Mouse (Mus musculus): ENCODE measurements around the gene Il22ra2. TPM values are rescaled to one million over a fixed set of nuclear protein-coding genes. Genes with fewer than 3 reads are reported as not detected.

The Il22ra2 gene
- polyA plus RNA-seq (2014; fragmentation: Nextera tagmentation; extraction: Ambion mirVana) = not detected in 2 replicates

DNA sequence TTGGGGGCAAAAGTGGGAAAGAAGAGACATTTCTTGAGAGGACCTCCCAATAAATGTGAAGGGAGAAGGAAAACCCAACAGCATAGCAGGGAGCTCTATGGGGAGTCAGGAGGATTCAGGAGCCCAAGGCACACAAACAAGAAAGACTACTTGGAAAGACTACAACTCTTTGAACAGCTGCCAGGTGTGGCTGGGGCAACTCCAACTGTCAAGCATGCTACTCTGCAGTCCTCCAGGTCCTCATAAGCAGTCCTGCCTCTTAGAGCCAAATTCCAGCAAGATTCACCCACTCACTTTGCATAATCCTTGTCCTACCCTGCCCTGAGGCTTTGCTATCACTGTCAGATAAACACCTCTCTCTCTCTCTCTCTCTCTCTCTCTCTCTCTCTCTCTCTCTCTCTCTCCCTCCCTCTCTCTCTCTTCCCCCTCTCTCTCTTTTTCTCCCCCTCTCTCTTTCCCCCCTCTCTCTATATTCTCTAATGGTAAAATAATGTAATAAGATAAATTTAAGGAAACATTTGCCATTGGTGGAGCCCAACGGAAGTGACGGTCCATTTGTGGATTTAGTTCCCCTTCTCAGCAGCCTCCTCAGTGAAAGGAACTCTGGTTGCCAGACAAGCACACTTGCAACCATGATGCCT, at the start of gene Il22ra2:
Gene Il22ra2, plus strand, starts transcription at position 591 of the 641 bp plus-strand sequence.
- no peaks in the 10 kb centered on the region for H3K9me3 ChIP-seq (ENCODE audit: control insufficient read depth, low read length)
- no peak within 1 kb of the TSS for H3K4me2 ChIP-seq (ENCODE audit: low read length)
- no peak within 1 kb of the TSS for H3K4me3 ChIP-seq (replicated peaks; ENCODE audit: low read depth, low read length)
- no peak within 1 kb of the TSS for H3K27ac ChIP-seq (replicated peaks; ENCODE audit: low read depth, low read length)
- ATAC-seq (ENCODE audit: low FRiP score, low TSS enrichment) (no peak), DNase-seq (no peak)
- no peaks in the 10 kb centered on the region for H3K4me1 ChIP-seq (ENCODE audit: control insufficient read depth, insufficient read depth, low read length)
- WGBS = 94% methylated on average over 2 of the region's 2 CpGs
- H3K36me3 ChIP-seq (ENCODE audit: control insufficient read depth, insufficient read depth, low read length) = no peaks in the 10 kb centered on the region
- H3K9ac ChIP-seq (replicated peaks; ENCODE audit: low read length) = no peak within 1 kb of the TSS
- H3K27me3 ChIP-seq (ENCODE audit: control insufficient read depth, insufficient read depth, low read length) = no peaks in the 10 kb centered on the region

DNA sequence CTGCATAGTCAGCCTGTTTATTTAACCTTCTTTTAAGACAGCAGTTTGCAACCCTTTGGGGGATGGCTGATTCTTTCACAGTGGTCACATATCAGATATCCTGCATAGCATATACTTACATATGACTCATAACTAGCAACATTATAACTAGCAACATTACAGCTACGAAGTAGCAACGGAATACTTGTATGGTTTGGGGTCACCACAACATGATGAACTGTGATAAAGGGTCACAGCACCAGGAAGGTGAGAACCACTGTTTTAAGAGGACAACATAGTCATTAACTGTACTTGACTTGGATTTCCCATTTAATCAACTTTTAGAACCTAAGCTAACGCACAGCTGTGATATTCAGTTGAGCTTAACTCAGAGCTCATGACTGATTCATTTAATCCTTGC, 44.2 kb upstream of the Il22ra2 start:
- no peak overlapping the region for H3K27ac ChIP-seq (replicated peaks; ENCODE audit: low read depth, low read length)
- no peak overlapping the region for H3K4me3 ChIP-seq (replicated peaks; ENCODE audit: low read depth, low read length)
- DNase-seq = no peak
- no peak overlapping the region for H3K4me2 ChIP-seq (ENCODE audit: low read length)
- no peaks in the 10 kb centered on the region for H3K27me3 ChIP-seq (ENCODE audit: control insufficient read depth, insufficient read depth, low read length)
- no peak for ATAC-seq (ENCODE audit: low FRiP score, low TSS enrichment)
- 91% methylated on average over 3 of the region's 3 CpGs for WGBS
- no peaks in the 10 kb centered on the region for H3K9me3 ChIP-seq (ENCODE audit: control insufficient read depth, low read length)
- no peaks in the 10 kb centered on the region for H3K36me3 ChIP-seq (ENCODE audit: control insufficient read depth, insufficient read depth, low read length)
- no peak overlapping the region for H3K9ac ChIP-seq (replicated peaks; ENCODE audit: low read length)
- H3K4me1 ChIP-seq (ENCODE audit: control insufficient read depth, insufficient read depth, low read length) = no peaks in the 10 kb centered on the region

DNA sequence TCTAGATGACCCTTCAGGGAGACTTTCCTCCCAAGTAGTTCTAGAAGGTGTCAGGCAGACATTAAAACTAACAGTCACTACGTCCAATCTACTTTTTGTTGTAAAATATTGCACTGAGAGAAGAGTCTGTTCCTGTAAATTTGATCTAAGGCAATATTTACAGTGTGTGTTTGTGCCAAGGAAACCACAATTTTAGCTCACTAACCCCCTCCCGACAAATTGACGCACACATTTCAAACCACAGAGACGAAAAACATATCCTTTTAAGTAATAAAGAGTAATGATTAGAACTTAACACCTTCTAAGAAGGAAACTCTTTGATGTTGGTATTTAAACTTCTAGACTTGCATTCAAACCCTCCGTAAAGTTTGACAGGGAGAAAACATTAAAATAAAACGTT, 43.8 kb upstream of the Il22ra2 start:
- DNase-seq (no peak), ATAC-seq (ENCODE audit: low FRiP score, low TSS enrichment) (no peak)
- H3K9me3 ChIP-seq (ENCODE audit: control insufficient read depth, low read length) = no peaks in the 10 kb centered on the region
- 87% methylated on average over 6 of the region's 6 CpGs for WGBS
- no peaks in the 10 kb centered on the region for H3K4me1 ChIP-seq (ENCODE audit: control insufficient read depth, insufficient read depth, low read length)
- no peak overlapping the region for H3K9ac ChIP-seq (replicated peaks; ENCODE audit: low read length)
- H3K27me3 ChIP-seq (ENCODE audit: control insufficient read depth, insufficient read depth, low read length) = no peaks in the 10 kb centered on the region
- no peak overlapping the region for H3K27ac ChIP-seq (replicated peaks; ENCODE audit: low read depth, low read length)
- H3K4me2 ChIP-seq (ENCODE audit: low read length) = no peak overlapping the region
- H3K4me3 ChIP-seq (replicated peaks; ENCODE audit: low read depth, low read length) = no peak overlapping the region
- H3K36me3 ChIP-seq (ENCODE audit: control insufficient read depth, insufficient read depth, low read length) = no peaks in the 10 kb centered on the region

DNA sequence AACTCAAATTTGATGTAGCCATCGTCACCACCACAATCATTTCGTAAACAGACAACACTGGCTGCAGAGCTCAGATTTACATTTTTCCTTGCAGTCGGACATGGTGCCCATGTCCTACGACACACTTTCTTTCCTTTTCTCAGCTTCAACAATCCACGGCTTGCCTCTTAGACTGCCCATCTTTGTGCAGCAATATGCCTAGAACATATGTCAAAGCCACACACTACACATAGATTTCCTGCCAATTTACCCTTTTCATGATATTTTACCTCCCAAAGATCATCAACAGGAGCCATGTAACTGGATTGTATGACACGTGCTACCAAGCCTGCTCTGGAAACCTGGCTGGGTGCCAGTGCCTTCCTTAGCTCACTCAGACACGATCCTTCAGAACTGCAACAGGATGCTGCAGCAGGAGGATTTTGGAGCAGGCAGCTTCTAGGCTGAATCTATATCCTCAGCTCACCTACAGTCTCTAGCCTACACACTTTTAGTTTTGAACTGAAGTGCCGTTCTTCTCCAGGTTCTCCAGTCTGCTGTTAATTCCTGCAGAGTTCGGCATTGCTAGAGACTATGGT, 43.3 kb upstream of the Il22ra2 start:
- DNase-seq (peak; percentile 61), ATAC-seq (ENCODE audit: low FRiP score, low TSS enrichment) (no peak)
- no peaks in the 10 kb centered on the region for H3K27me3 ChIP-seq (ENCODE audit: control insufficient read depth, insufficient read depth, low read length)
- H3K27ac ChIP-seq (replicated peaks; ENCODE audit: low read depth, low read length) = no peak overlapping the region
- H3K9ac ChIP-seq (replicated peaks; ENCODE audit: low read length) = no peak overlapping the region
- H3K4me2 ChIP-seq (ENCODE audit: low read length) = no peak overlapping the region
- H3K4me1 ChIP-seq (ENCODE audit: control insufficient read depth, insufficient read depth, low read length) = no peaks in the 10 kb centered on the region
- no peaks in the 10 kb centered on the region for H3K36me3 ChIP-seq (ENCODE audit: control insufficient read depth, insufficient read depth, low read length)
- 77% methylated on average over 9 of the region's 9 CpGs for WGBS
- H3K4me3 ChIP-seq (replicated peaks; ENCODE audit: low read depth, low read length) = no peak overlapping the region
- H3K9me3 ChIP-seq (ENCODE audit: control insufficient read depth, low read length) = no peaks in the 10 kb centered on the region

DNA sequence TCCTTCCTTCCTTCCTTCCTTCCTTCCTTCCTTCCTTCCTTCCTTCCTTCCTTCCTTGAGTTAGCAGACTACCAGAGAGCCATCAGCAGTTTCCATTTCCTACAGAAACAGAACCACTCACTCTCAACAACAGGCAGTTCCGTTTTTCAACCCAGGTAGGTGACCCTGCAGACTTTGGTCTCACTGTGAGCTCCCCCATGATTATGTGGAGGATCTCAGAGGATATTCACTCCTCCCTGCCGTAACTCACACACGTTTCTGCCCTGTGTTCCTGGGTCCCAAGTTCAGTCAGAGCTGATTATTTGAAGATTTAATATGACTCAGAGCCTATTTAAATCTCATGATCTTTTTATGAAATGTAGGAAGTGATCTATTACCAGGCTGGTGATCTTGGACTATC, 41.1 kb upstream of the Il22ra2 start:
- WGBS = 70% methylated on average over 3 of the region's 3 CpGs
- Histone ChIP-seq H3K4me2 (ENCODE audit: low read length) (no peak overlapping the region), H3K27ac (replicated peaks; ENCODE audit: low read depth, low read length) (no peak overlapping the region), H3K4me1 (ENCODE audit: control insufficient read depth, insufficient read depth, low read length) (no peaks in the 10 kb centered on the region), H3K36me3 (ENCODE audit: control insufficient read depth, insufficient read depth, low read length) (no peaks in the 10 kb centered on the region), H3K9me3 (ENCODE audit: control insufficient read depth, low read length) (no peaks in the 10 kb centered on the region), H3K27me3 (ENCODE audit: control insufficient read depth, insufficient read depth, low read length) (no peaks in the 10 kb centered on the region), H3K9ac (replicated peaks; ENCODE audit: low read length) (no peak overlapping the region), H3K4me3 (replicated peaks; ENCODE audit: low read depth, low read length) (no peak overlapping the region)
- DNase-seq (no peak), ATAC-seq (ENCODE audit: low FRiP score, low TSS enrichment) (no peak)

DNA sequence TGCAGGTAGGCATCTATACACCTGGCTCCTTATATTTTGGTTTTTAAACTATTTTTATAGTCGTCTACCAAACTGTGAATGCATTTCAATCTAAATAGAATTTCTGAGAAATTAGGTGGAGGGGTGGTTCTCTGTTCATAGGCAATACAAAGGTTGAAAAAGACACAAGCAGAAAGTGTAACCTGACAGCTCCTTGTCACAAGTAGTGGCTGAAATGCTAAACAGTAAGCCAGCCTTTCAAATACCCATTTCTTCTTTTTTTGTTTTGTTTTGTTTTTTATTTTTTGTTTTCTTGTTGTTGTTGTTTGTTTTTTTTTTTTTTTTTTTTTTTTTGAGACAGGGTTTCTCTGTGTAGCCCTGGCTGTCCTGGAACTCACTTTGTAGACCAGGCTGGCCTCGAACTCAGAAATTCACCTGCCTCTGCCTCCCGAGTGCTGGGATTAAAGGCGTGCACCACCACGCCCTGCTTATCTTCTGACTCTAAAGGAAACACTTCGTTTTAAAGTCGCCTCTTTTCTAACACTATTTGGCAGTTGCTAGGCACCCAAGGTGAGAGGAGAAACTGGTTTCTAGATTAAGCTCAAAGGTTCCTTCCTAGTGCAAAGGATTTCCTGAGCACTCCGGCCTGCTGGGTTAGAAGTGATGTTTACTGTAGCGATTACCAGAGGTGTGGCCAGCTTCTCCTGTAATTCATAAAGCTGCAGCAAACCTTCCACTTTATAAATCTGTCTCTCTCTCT, 39.8 kb upstream of the Il22ra2 start:
- DNase-seq (no peak), ATAC-seq (ENCODE audit: low FRiP score, low TSS enrichment) (no peak)
- H3K4me3 ChIP-seq (replicated peaks; ENCODE audit: low read depth, low read length) = no peak overlapping the region
- 83% methylated on average over 9 of the region's 9 CpGs for WGBS
- no peak overlapping the region for H3K9ac ChIP-seq (replicated peaks; ENCODE audit: low read length)
- no peak overlapping the region for H3K27ac ChIP-seq (replicated peaks; ENCODE audit: low read depth, low read length)
- no peaks in the 10 kb centered on the region for H3K9me3 ChIP-seq (ENCODE audit: control insufficient read depth, low read length)
- no peak overlapping the region for H3K4me2 ChIP-seq (ENCODE audit: low read length)
- no peaks in the 10 kb centered on the region for H3K27me3 ChIP-seq (ENCODE audit: control insufficient read depth, insufficient read depth, low read length)
- H3K4me1 ChIP-seq (ENCODE audit: control insufficient read depth, insufficient read depth, low read length) = no peaks in the 10 kb centered on the region
- H3K36me3 ChIP-seq (ENCODE audit: control insufficient read depth, insufficient read depth, low read length) = no peaks in the 10 kb centered on the region

DNA sequence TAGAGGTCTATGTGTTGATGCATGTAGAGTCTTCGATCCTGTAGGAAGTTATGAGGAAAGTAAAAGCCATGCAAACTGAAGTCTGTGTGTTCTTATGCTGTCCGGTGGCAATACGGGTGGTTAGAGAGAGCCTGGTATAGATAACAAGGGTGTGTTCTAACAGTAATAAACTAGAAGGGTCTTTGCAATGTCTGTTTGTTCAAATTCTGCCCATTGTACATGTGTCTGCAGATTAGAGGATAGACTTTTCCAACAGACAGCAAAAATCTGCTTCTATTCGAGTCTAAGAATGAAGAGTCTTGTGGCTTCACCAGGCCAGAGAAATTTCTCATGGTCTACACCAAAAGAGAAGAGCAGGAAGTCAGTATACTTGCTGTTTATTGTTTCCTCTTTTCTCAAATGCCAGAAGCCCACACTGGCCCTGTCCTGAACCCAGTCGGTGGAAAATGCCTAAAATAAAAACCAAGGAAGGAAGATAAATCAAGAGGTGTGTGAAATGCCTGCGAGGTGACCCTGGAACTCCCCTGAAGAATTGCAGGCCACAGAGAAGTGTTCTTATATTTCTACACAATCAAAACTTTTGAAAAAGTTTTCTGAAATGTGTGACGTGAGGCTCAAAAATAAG, 38.9 kb upstream of the Il22ra2 start:
- no peaks in the 10 kb centered on the region for H3K27me3 ChIP-seq (ENCODE audit: control insufficient read depth, insufficient read depth, low read length)
- H3K9me3 ChIP-seq (ENCODE audit: control insufficient read depth, low read length) = no peaks in the 10 kb centered on the region
- H3K4me3 ChIP-seq (replicated peaks; ENCODE audit: low read depth, low read length) = no peak overlapping the region
- H3K4me1 ChIP-seq (ENCODE audit: control insufficient read depth, insufficient read depth, low read length) = no peaks in the 10 kb centered on the region
- H3K27ac ChIP-seq (replicated peaks; ENCODE audit: low read depth, low read length) = no peak overlapping the region
- ATAC-seq (ENCODE audit: low FRiP score, low TSS enrichment) (no peak), DNase-seq (no peak)
- H3K36me3 ChIP-seq (ENCODE audit: control insufficient read depth, insufficient read depth, low read length) = no peaks in the 10 kb centered on the region
- WGBS = 85% methylated on average over 7 of the region's 7 CpGs
- no peak overlapping the region for H3K9ac ChIP-seq (replicated peaks; ENCODE audit: low read length)
- no peak overlapping the region for H3K4me2 ChIP-seq (ENCODE audit: low read length)

DNA sequence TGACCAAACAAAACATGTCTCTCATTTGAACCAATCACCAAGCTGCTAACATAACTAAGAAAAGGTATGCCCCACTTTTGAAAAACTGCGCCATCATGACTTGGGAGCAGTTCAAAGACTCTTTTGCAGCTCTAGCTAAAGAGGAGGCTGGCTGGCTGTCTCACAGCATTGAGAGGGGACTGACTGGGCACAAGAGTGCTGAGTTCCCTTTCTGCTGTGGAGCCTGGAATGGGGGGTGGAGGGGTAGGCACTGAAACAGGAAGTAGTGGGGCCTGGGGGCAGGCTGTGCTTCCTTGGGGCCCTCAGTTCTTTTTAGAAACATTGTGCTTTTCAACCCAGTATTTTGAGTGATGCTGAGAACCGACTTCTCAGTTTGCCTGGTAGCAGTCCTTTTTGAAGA, 37.7 kb upstream of the Il22ra2 start:
- DNase-seq (no peak), ATAC-seq (ENCODE audit: low FRiP score, low TSS enrichment) (no peak)
- no peaks in the 10 kb centered on the region for H3K36me3 ChIP-seq (ENCODE audit: control insufficient read depth, insufficient read depth, low read length)
- H3K9me3 ChIP-seq (ENCODE audit: control insufficient read depth, low read length) = no peaks in the 10 kb centered on the region
- H3K4me2 ChIP-seq (ENCODE audit: low read length) = no peak overlapping the region
- no peaks in the 10 kb centered on the region for H3K27me3 ChIP-seq (ENCODE audit: control insufficient read depth, insufficient read depth, low read length)
- H3K27ac ChIP-seq (replicated peaks; ENCODE audit: low read depth, low read length) = no peak overlapping the region
- H3K9ac ChIP-seq (replicated peaks; ENCODE audit: low read length) = no peak overlapping the region
- H3K4me3 ChIP-seq (replicated peaks; ENCODE audit: low read depth, low read length) = no peak overlapping the region
- 78% methylated on average over 2 of the region's 2 CpGs for WGBS
- no peaks in the 10 kb centered on the region for H3K4me1 ChIP-seq (ENCODE audit: control insufficient read depth, insufficient read depth, low read length)

All from midbrain, embryonic 14.5 days (tissue).